Mouse (Mus musculus) liver, embryonic 13.5 days (tissue): ENCODE measurements at regions not wholly inside any gene's neighbourhood (a gene's known extent, or its start where the extent isn't known, plus 50 kb on each side); places are given as distances from the start of the nearest gene placed in this dataset.

Source experiments
- ATAC-seq: fragments of 200-750 bp; cut with Nextera tagmentation; 2 replicates; pipeline ENCODE4 v1.8.0; 2017; ENCODE audit warnings: low read depth, mild to moderate bottlenecking, moderate number of reproducible peaks, moderate library complexity
- DNase-seq: peaks from one replicate; pipeline ENCODE4 v3.0.0; 2022
- H3K27ac ChIP-seq: fragments of 300-500 bp; sonication (generic); 2 replicates; pipeline ENCODE4 v1.5.1; 2015; ENCODE audit warnings: moderate library complexity, mild to moderate bottlenecking, inconsistent platforms
- H3K27me3 ChIP-seq: fragments of 300-500 bp; sonication (generic); 2 replicates; pipeline ENCODE4 v1.6.1; 2015; ENCODE audit warnings: mild to moderate bottlenecking, inconsistent platforms
- H3K36me3 ChIP-seq: fragments of 300-500 bp; sonication (generic); 2 replicates; pipeline ENCODE4 v1.6.1; 2015; ENCODE audit warnings: mild to moderate bottlenecking, inconsistent platforms
- H3K4me1 ChIP-seq: fragments of 300-500 bp; sonication (generic); replicated peaks from 2 replicates; pipeline ENCODE4 v1.6.1; 2015; ENCODE audit warnings: inconsistent platforms
- H3K4me2 ChIP-seq: fragments of 300-500 bp; sonication (generic); 2 replicates; pipeline ENCODE4 v1.6.1; 2015; ENCODE audit warnings: inconsistent platforms, mild to moderate bottlenecking, moderate library complexity
- H3K4me3 ChIP-seq: fragments of 300-500 bp; sonication (generic); replicated peaks from 2 replicates; pipeline ENCODE4 v1.5.1; 2015; ENCODE audit warnings: mild to moderate bottlenecking, inconsistent platforms
- H3K9ac ChIP-seq: fragments of 300-500 bp; sonication (generic); 2 replicates; pipeline ENCODE4 v1.6.1; 2015; ENCODE audit warnings: mild to moderate bottlenecking, inconsistent platforms
- H3K9me3 ChIP-seq: fragments of 300-500 bp; sonication (generic); replicated peaks from 2 replicates; pipeline ENCODE4 v1.6.1; 2016; ENCODE audit warnings: inconsistent platforms
- WGBS: fragments of 180-500 bp; shearing (Covaris S2); methylation state at CpG from one replicate; pipeline ENCODE4 v1.1.7; 2015; ENCODE audit not compliant: insufficient replicate concordance; 5-methylcytosine and 5-hydroxymethylcytosine counted together

- ATAC-seq: no peak
- no peak overlapping the region for H3K4me2 ChIP-seq
- H3K27me3 ChIP-seq: no peaks in the 10 kb centered on the region
- H3K36me3 ChIP-seq: no peaks in the 10 kb centered on the region
- no peak for DNase-seq
- H3K27ac ChIP-seq: no peak overlapping the region
- no peaks in the 10 kb centered on the region for H3K9me3 ChIP-seq
- H3K4me1 ChIP-seq: no peaks in the 10 kb centered on the region
- WGBS: 75% methylated on average over 1 of the region's 1 CpGs
- H3K9ac ChIP-seq: no peak overlapping the region
- H3K4me3 ChIP-seq: no peak overlapping the region
Measured at GRCm38 (mm10) chr13:6270546-6270945, 277.4 kb upstream of the Pitrm1 start.

- H3K4me2 ChIP-seq: no peak overlapping the region
- H3K27ac ChIP-seq: no peak overlapping the region
- H3K9ac ChIP-seq: no peak overlapping the region
- no peak overlapping the region for H3K4me3 ChIP-seq
- 46% methylated on average over 1 of the region's 1 CpGs for WGBS
- no peak for DNase-seq
- no peaks in the 10 kb centered on the region for H3K4me1 ChIP-seq
- no peaks in the 10 kb centered on the region for H3K36me3 ChIP-seq
- H3K27me3 ChIP-seq: no peaks in the 10 kb centered on the region
- ATAC-seq: no peak
- H3K9me3 ChIP-seq: no peaks in the 10 kb centered on the region
Measured at GRCm38 (mm10) chr13:6272932-6273331, 275.0 kb upstream of the Pitrm1 start.

- ATAC-seq (no peak), DNase-seq (no peak)
- Histone ChIP-seq H3K27me3 (no peaks in the 10 kb centered on the region), H3K4me2 (no peak overlapping the region), H3K27ac (no peak overlapping the region), H3K4me3 (no peak overlapping the region), H3K9me3 (no peaks in the 10 kb centered on the region), H3K4me1 (no peaks in the 10 kb centered on the region), H3K36me3 (no peaks in the 10 kb centered on the region), H3K9ac (no peak overlapping the region)
- 57% methylated on average over 1 of the region's 1 CpGs for WGBS
Measured at GRCm38 (mm10) chr13:6280073-6280472, 267.9 kb upstream of the Pitrm1 start.

- Histone ChIP-seq H3K4me3 (no peak overlapping the region), H3K36me3 (no peaks in the 10 kb centered on the region), H3K9ac (no peak overlapping the region), H3K9me3 (no peaks in the 10 kb centered on the region), H3K27ac (no peak overlapping the region), H3K4me2 (no peak overlapping the region), H3K27me3 (no peaks in the 10 kb centered on the region), H3K4me1 (no peaks in the 10 kb centered on the region)
- WGBS: 61% methylated on average over 6 of the region's 6 CpGs
- DNase-seq: no peak
- no peak for ATAC-seq
Measured at GRCm38 (mm10) chr13:6288109-6288508, 259.8 kb upstream of the Pitrm1 start.

- H3K4me1 ChIP-seq: no peaks in the 10 kb centered on the region
- DNase-seq: no peak
Measured at GRCm38 (mm10) chr13:6292098-6292497, 255.9 kb upstream of the Pitrm1 start.

GRCm38 (mm10) chr13:6305718-6306117 lies 242.2 kb upstream of the Pitrm1 start:
- DNase-seq (no peak), ATAC-seq (no peak)
- Histone ChIP-seq H3K9ac (no peak overlapping the region), H3K4me3 (no peak overlapping the region), H3K27me3 (no peaks in the 10 kb centered on the region), H3K27ac (no peak overlapping the region), H3K36me3 (no peaks in the 10 kb centered on the region), H3K4me1 (no peaks in the 10 kb centered on the region), H3K9me3 (no peaks in the 10 kb centered on the region), H3K4me2 (no peak overlapping the region)

More at GRCm38 (mm10) chr13:6292098-6292497, 255.9 kb upstream of the Pitrm1 start:
- ATAC-seq: no peak
- Histone ChIP-seq H3K36me3 (no peaks in the 10 kb centered on the region), H3K27ac (no peak overlapping the region), H3K27me3 (no peaks in the 10 kb centered on the region), H3K9me3 (no peaks in the 10 kb centered on the region), H3K4me3 (no peak overlapping the region), H3K9ac (no peak overlapping the region), H3K4me2 (no peak overlapping the region)
- 28% methylated on average over 3 of the region's 3 CpGs for WGBS

- no peaks in the 10 kb centered on the region for H3K27me3 ChIP-seq
- no peak overlapping the region for H3K9ac ChIP-seq
- H3K4me2 ChIP-seq: no peak overlapping the region
- 65% methylated on average over 4 of the region's 4 CpGs for WGBS
- ATAC-seq: no peak
- H3K4me1 ChIP-seq: no peaks in the 10 kb centered on the region
- no peak for DNase-seq
- H3K27ac ChIP-seq: no peak overlapping the region
- no peak overlapping the region for H3K4me3 ChIP-seq
- no peaks in the 10 kb centered on the region for H3K9me3 ChIP-seq
- H3K36me3 ChIP-seq: no peaks in the 10 kb centered on the region
Measured at GRCm38 (mm10) chr13:6306616-6306988, 241.3 kb upstream of the Pitrm1 start.

GRCm38 (mm10) chr13:6306989-6307917 lies 240.7 kb upstream of the Pitrm1 start:
- no peaks in the 10 kb centered on the region for H3K36me3 ChIP-seq
- ATAC-seq: no peak

GRCm38 (mm10) chr13:6316201-6316600 lies 231.7 kb upstream of the Pitrm1 start:
- H3K27me3 ChIP-seq: no peaks in the 10 kb centered on the region
- no peaks in the 10 kb centered on the region for H3K9me3 ChIP-seq
- no peak for ATAC-seq
- no peak overlapping the region for H3K27ac ChIP-seq
- no peak overlapping the region for H3K9ac ChIP-seq
- H3K4me1 ChIP-seq: no peaks in the 10 kb centered on the region
- no peaks in the 10 kb centered on the region for H3K36me3 ChIP-seq
- no peak overlapping the region for H3K4me2 ChIP-seq
- DNase-seq: no peak
- H3K4me3 ChIP-seq: no peak overlapping the region

More at GRCm38 (mm10) chr13:6306989-6307917, 240.7 kb upstream of the Pitrm1 start:
- no peak for DNase-seq
- no peak overlapping the region for H3K27ac ChIP-seq
- no peak overlapping the region for H3K9ac ChIP-seq
- whole genome bisulfite sequencing: 61% methylated on average over 7 of the region's 7 CpGs
- no peak overlapping the region for H3K4me2 ChIP-seq
- no peaks in the 10 kb centered on the region for H3K27me3 ChIP-seq
- no peak overlapping the region for H3K4me3 ChIP-seq
- no peaks in the 10 kb centered on the region for H3K4me1 ChIP-seq
- H3K9me3 ChIP-seq: no peaks in the 10 kb centered on the region

- ATAC-seq (no peak), DNase-seq (no peak)
- Histone ChIP-seq H3K4me3 (no peak overlapping the region), H3K27ac (no peak overlapping the region), H3K9ac (no peak overlapping the region), H3K27me3 (no peaks in the 10 kb centered on the region), H3K4me2 (no peak overlapping the region), H3K9me3 (no peaks in the 10 kb centered on the region), H3K36me3 (no peaks in the 10 kb centered on the region), H3K4me1 (no peaks in the 10 kb centered on the region)
- WGBS: 55% methylated on average over 2 of the region's 2 CpGs
Measured at GRCm38 (mm10) chr13:6323948-6324347, 224.0 kb upstream of the Pitrm1 start.

- no peak overlapping the region for H3K27ac ChIP-seq
- H3K4me2 ChIP-seq: no peak overlapping the region
- no peak for DNase-seq
- H3K9ac ChIP-seq: no peak overlapping the region
- H3K9me3 ChIP-seq: no peaks in the 10 kb centered on the region
- WGBS: 68% methylated on average over 3 of the region's 3 CpGs
- no peak for ATAC-seq
- H3K4me1 ChIP-seq: no peaks in the 10 kb centered on the region
- no peaks in the 10 kb centered on the region for H3K27me3 ChIP-seq
- no peak overlapping the region for H3K4me3 ChIP-seq
- no peaks in the 10 kb centered on the region for H3K36me3 ChIP-seq
Measured at GRCm38 (mm10) chr13:6330320-6330950, 217.5 kb upstream of the Pitrm1 start.

- H3K9me3 ChIP-seq: no peaks in the 10 kb centered on the region
- ATAC-seq: no peak
- no peak overlapping the region for H3K9ac ChIP-seq
- no peak for DNase-seq
- H3K36me3 ChIP-seq: no peaks in the 10 kb centered on the region
- H3K27ac ChIP-seq: no peak overlapping the region
- no peak overlapping the region for H3K4me2 ChIP-seq
- H3K4me3 ChIP-seq: no peak overlapping the region
- 61% methylated on average over 7 of the region's 7 CpGs for WGBS
- no peaks in the 10 kb centered on the region for H3K27me3 ChIP-seq
- no peaks in the 10 kb centered on the region for H3K4me1 ChIP-seq
Measured at GRCm38 (mm10) chr13:6340157-6340556, 207.8 kb upstream of the Pitrm1 start.
